Mouse (Mus musculus): ENCODE measurements at regions not wholly inside any gene's neighbourhood (a gene's known extent, or its start where the extent isn't known, plus 50 kb on each side); places are given as distances from the start of the nearest gene placed in this dataset.
"Not testable (repeated sequence)": the region's sequence is repeated elsewhere in the genome, so short reads cannot be mapped to it uniquely, and the experiment has no call there.

- DNase-seq: peak; percentile 68
These were observed 550.7 kb downstream of the Nxph1 start for GRCm38 (mm10) chr6:9498921-9499320.

- DNase-seq: no peak
These were observed 586.2 kb downstream of the Nxph1 start for GRCm38 (mm10) chr6:9534395-9534794.

GRCm38 (mm10) chr6:9538737-9539136 lies 590.5 kb downstream of the Nxph1 start:
- DNase-seq: no peak

- no peak for DNase-seq
These were observed 602.1 kb downstream of the Nxph1 start for GRCm38 (mm10) chr6:9550096-9550939.

- no peak for DNase-seq
These were observed 615.2 kb downstream of the Nxph1 start for GRCm38 (mm10) chr6:9563290-9564044.

GRCm38 (mm10) chr6:9571787-9572186 lies 623.6 kb downstream of the Nxph1 start:
- DNase-seq: no peak

GRCm38 (mm10) chr6:9593391-9593790 lies 645.2 kb downstream of the Nxph1 start:
- DNase-seq: no peak

GRCm38 (mm10) chr6:9599418-9599817 lies 651.2 kb downstream of the Nxph1 start:
- no peak for DNase-seq

GRCm38 (mm10) chr6:9633931-9634330 lies 685.7 kb downstream of the Nxph1 start:
- no peak for DNase-seq

- DNase-seq: not testable (repeated sequence)
These were observed 695.2 kb downstream of the Nxph1 start for GRCm38 (mm10) chr6:9643456-9643855.

- not testable (repeated sequence) for DNase-seq
These were observed 695.7 kb downstream of the Nxph1 start for GRCm38 (mm10) chr6:9643926-9644325.

- no peak for DNase-seq
These were observed 711.4 kb downstream of the Nxph1 start for GRCm38 (mm10) chr6:9659672-9660071.

GRCm38 (mm10) chr6:9685182-9685581 lies 737.0 kb downstream of the Nxph1 start:
- DNase-seq: no peak

- DNase-seq: no peak
These were observed 745.5 kb downstream of the Nxph1 start for GRCm38 (mm10) chr6:9693714-9694113.

GRCm38 (mm10) chr6:9697698-9698097 lies 749.5 kb downstream of the Nxph1 start:
- DNase-seq: no peak

GRCm38 (mm10) chr6:9698193-9698592 lies 750.0 kb downstream of the Nxph1 start:
- DNase-seq: no peak
